Mouse (Mus musculus): ENCODE data around the gene Agpat2.
A peak's percentile ranks its signal among the peaks of the same experiment; 100 is the strongest.

Agpat2 gene

DNA sequence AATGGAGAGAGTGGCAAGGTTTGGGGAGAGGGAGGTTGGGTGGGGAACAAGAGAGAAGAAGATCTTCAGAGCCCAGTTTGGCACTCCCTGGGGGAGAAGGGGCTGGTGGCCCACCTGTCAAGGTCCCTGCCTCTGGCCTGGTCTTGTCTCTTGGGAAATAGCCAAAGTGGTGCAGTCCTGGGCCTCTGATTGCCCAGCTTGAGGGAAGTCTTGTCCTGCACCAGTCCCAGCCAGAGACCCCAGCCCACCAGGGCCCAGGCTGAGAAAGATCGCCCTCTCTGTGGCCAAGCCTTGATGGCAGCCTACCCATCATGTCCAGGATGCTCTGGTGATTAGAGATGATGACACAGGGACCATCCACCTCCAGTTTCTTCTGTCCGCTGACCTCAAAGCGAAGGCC is 7.3 kb downstream of the Agpat2 start:
- DNase-seq (ENCODE audit: low spot score in 2 of 2): no peak

DNA sequence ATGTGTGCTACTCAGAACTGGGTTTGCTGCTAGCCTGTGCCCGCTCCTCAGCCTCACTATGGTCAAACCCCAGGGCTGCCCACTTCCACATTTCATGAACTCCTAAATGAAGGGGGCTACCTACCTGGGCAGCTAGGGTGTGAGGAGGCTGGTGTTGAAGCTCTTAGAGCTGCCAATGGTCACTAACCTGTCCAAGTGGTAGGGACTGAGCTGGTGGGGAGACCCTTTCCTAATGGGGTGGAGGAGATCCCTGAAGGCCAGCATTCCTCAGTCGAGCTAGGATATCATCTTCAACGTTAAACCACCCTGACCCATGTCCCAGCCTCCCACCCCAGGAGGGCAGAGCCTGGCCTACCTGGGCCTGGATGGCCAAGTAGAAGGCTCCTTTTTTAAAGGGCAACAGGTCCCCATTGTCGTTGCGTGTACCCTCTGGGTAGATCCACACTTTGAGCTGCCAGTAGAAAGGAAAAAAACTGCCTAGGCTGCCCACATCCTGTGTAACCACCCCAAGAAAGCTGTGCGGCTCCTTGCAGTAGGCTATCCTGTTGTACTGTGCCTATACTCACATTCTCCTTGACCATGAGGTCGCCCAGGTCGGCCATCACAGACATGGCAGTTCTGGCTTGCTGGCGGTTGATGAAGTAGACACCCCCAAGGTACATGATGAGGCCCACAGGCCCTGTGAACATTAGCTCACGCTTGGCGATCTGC is 8.3 kb downstream of the Agpat2 start:
- DNase-seq (ENCODE audit: low spot score in 2 of 2): no peak

DNA sequence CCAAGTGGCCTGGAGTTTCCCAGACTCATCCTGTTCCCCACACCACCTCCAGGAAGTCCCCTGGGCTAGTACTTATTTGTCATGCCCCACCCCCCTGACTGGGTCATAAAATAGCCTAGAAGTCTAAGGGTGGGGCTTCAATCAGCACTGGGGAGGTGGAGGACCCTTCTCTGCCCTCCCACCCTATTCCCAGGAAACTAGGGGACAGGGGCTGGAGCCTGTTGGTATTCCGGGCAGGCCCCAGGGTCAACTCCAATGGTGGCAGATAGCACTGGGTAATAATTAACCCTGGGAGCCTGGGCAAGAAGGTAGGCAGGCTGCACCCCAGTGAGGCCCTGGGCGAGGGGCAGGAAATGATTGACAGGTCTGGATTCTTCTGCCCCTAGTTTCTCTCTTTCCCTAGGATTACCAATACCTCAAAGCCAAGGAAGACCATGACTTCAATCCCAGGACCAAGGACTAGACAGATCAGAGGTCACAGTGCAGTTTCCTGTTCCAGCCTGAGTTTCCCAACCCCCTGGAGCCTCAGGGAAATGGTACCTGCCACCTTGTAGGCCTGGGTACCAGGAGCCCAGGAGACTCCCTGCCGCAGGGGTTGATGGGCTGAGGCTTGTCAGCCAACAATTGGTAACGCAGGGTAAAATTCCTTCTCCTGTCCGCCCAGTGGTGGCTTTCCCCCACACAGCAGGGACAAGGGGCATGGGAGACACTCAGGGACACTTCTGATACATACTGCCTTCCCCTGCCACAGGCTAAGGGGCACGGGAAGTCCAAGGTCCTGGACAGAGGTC is 9.1 kb downstream of the Agpat2 start:
- DNase-seq (ENCODE audit: low spot score in 2 of 2): no peak

- DNase-seq (ENCODE audit: low spot score in 2 of 2): no peak
Observed at GRCm38 (mm10) chr2:26594461-26594933, 9.7 kb downstream of the Agpat2 start.

- no peak for DNase-seq (ENCODE audit: low spot score in 2 of 2)
Observed at GRCm38 (mm10) chr2:26594022-26594346, 10.2 kb downstream of the Agpat2 start.

DNA sequence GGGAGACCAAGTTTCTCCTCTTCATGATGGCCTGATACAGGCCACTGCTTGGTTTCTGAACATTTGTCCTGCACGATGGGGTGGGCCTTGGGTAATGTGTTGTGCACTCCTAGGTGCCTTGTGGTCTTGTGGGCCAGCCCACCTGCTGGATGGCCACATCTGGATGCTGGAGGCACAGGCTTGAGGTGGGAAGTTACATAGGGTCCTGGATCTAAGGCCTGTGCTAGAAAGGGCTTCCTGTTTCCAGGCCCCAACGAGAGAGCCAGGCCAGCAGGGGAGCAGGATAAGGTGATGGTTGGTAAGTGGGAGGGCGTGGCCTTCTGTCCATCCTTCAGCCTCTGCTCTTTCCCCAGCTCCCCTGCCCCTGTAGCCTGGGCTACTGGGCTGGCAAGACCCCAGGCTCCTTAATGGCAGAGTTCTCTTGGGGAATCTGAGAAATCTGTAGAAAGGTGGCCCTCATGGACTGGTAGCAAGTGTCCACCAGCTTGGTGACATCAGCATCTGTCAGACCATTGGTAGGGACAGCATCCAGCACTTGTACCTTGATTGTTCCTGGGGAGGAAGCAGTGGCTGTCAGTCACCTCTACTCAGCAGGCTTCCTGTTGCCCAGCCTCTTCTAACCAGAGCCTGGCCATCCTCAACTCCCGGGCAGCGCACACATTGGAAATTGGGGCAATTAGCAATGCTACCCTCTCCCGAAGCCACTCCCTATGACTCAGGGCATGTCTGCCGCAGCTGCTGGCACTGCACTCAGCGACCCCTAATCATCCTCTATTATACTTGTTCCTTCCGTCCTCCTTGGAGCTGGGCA is 10.8 kb downstream of the Agpat2 start:
- no peak for DNase-seq (ENCODE audit: low spot score in 2 of 2)

DNA sequence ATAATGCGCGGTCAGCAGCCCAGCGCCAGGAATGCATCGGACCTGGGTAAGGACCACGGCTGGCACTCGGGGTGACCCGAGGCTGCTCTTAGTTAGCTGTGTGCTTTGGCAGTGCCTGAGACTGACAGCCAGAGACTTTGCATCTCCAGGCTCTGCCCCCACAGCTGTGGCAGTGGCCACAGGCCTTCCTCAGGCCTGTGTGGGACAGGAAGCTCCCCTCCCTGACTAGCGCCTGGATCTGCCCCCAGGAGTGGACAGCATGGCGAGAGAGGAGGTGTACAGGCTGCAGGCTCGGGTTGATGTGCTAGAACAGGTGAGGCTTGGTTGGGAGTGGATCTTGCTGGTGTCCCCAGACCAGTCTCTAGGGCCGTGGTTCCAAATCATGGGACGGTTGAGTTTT is 12.8 kb downstream of the Agpat2 start:
- DNase-seq (ENCODE audit: low spot score in 2 of 2): no peak

DNA sequence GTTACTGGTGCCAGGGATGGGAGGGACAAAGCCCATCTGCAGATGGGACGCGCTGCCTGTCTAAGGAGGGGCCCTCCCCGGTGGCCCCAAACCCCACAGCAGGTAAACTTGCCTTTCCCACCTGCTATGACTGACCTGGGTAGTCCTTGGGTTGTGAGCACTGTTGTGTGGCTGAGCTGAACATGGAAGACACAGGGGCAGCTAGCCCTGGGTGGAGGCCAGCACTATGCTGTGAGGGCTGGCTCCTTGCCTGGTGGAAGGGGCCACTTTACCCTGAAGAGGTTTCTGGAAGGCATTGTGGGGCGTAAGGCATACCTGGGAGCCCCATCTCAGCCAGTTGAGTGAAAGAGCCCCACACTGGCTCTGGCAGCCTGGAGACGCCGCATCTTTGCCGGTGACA is 13.3 kb downstream of the Agpat2 start:
- DNase-seq (ENCODE audit: low spot score in 2 of 2): no peak

DNA sequence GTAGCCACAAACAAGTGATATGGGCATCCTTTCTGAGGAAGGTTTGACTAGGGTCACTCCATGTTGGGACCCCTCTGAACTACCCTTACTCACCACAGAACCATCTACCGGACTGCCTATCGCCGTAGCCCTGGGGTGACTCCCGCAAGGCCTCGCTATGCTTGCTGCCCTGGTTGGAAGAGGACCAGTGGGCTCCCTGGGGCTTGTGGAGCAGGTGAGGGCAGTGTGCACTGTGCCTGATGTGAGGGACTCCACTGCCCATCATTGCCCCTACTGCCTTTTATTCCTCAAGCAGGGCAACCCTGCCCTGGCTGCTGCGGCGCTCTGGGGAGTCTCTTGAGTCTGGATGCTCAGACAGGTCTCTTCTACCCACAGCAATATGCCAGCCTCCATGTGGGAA is 13.9 kb downstream of the Agpat2 start:
- no peak for DNase-seq (ENCODE audit: low spot score in 2 of 2)

DNA sequence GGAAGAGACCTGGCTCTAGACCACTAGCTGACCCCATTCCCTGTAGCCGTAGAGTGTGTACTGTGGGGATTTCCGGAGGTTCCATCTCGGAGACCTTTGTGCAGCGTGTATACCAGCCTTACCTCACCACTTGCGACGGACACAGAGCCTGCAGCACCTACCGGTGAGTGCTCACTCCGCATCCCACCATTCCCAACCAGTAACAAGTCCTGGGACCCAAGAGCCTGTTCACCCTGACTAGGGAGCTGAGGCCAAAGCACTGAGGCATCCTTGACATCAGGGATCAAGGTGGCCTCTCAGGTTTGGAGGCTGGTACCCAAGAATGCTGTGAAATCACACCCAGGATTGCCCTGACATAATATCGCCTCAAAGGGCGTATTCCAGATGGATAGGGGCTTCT is 14.9 kb downstream of the Agpat2 start:
- no peak for DNase-seq (ENCODE audit: low spot score in 2 of 2)

GRCm38 (mm10) chr2:26588573-26588972 is 15.6 kb downstream of the Agpat2 start:
- DNase-seq (ENCODE audit: low spot score in 2 of 2): no peak

DNA sequence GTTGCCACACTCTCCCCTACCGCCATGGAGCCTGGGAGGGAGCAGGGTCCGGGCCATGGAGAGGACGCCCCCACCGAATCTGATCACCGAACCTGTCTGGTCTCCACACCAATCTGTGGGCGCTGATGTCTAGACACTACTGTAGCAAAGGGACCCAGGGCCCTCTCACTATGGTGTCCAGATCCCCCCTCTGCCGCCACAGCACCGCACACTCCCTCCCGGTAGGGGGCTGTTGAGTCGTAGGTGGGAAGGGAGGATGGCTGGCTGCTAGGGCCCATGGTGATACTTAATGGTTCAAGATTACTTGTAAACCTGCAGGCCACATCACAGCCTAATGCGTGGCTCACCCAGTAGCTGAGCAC is 17.2 kb downstream of the Agpat2 start:
- DNase-seq (ENCODE audit: low spot score in 2 of 2): no peak

GRCm38 (mm10) chr2:26586294-26587043 is 17.7 kb downstream of the Agpat2 start, which contains the start of gene Gm20532:
Gm20532 (plus strand) TSS chr2:26586639.
- peak; percentile 30 to 49 for DNase-seq (ENCODE audit: low spot score in 2 of 2)

DNA sequence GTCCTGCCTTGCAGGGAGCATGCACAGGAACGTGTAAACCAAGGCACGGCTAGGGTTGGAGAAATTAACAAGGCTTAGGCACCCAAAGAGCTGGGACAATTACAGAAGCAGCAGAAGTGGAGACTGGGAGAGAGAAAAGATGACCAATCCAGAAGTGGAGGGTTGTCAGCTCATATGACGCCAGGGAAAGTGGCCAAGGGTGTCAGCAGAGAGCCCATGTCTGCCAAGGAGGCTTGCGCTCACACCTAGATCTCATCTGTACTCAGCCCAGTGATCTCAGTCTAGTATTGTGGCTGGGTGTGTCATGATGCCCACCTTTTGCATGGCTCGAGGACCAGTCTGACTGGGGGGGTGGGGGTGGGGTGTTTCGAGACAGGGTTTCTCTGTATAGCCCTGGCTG is 18.5 kb downstream of the Agpat2 start:
- no peak for DNase-seq (ENCODE audit: low spot score in 2 of 2)

DNA sequence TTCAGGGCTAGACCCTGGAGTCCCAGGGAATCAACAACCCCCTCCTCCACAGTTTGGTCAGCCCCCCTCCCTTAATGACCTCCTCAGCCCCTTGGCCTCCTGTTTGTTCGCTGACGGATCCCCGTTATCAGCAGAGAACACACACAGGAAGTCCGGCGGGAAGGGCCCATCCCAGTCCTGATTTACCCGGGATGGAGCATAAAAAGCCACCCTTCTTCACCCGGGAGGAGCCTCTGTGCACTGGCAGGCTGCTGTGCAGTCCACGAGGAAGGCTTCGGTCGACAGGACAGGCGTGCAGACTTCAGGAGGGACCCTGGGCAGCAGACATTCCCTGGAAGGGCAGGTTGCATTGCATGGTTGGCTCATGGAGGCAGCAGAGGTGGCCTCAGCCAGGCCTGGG is 20.6 kb downstream of the Agpat2 start:
- DNase-seq (ENCODE audit: low spot score in 2 of 2): no peak

DNA sequence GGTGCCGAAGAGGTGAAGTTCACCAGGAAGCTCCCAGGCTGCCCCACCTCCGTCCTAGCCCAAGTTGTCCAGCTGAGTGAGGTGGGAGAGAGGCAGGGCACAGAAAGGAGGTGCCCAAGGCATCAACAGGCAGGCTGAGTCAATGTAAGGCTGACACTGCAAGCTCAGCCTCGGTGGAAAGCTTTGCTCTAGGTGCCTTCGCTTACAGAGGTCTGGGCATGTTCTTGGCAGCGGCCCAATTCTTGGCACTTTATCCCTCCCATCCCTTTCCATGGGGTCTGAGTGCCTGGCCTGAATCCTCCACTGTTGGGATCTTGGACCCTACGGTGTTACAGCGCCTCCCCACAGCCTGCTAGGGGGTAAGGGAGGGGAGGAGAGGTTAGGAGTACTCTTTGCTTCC is 21.5 kb downstream of the Agpat2 start:
- DNase-seq (ENCODE audit: low spot score in 2 of 2): no peak

DNA sequence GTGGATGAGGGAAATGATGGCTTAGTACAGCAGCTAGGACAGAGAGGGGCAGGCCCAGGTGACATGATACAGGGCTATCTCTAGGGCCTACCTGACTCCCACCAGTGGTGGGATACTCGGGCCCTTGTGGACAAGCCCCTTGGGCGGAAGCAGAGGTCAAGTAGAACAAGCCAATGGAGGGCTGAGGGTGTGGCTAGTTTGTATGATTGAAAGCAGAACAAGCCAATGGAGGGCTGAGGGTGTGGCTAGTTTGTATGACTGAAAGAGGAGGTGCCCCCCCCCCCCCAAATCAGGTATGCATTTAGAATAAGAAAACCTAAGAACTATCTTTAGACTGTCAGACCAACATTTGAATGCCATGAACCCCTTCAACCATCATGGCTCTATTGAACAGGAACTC is 22.0 kb downstream of the Agpat2 start:
- DNase-seq (ENCODE audit: low spot score in 2 of 2): no peak

GRCm38 (mm10) chr2:26580751-26581150 is 23.5 kb downstream of the Agpat2 start:
- DNase-seq (ENCODE audit: low spot score in 2 of 2): no peak

- no peak for DNase-seq (ENCODE audit: low spot score in 2 of 2)
Observed at GRCm38 (mm10) chr2:26579714-26580113, 24.5 kb downstream of the Agpat2 start, which contains the start of gene Egfl7. Egfl7 (plus strand) TSS chr2:26580014.

DNA sequence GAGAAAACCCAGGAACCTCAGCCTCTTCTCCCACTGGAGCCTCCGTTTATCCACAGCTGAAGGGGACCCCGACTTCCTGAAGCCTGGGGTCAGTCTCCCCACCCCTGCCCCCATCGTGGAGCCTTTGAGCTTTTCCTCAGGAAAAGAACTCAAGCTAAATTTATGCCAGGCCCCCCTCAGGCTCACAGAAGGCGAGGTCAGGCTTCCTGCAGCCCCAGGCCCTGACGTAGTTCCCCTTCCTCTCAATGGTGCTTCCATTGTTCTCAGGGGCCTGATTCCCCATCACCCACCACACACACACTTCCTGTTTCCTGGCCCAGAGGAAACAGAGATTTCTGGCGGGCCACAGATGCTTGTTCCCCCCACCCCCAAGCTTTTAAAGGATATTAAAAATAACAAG is 25.8 kb downstream of the Agpat2 start:
- no peak for DNase-seq (ENCODE audit: low spot score in 2 of 2)

DNA sequence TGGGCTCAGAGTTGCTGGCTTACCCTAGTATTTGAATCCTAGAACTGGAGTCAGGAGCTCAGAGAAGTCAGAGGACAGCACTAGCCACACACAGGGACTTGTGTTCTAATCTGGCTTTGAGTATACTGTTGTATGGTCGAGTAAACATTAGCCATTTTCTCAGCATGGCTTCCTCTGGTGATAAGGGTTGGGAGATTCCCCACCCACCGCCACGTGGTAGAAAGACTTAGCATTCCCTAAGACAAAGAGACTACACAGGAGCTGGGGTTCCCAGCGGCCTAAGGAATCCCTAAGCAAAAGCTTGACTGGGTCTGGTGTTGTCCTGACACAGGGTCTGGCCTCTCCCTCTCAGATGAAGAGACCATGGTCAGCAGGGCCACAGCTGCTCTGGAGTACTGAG is 27.8 kb downstream of the Agpat2 start:
- no peak for DNase-seq (ENCODE audit: low spot score in 2 of 2)

DNA sequence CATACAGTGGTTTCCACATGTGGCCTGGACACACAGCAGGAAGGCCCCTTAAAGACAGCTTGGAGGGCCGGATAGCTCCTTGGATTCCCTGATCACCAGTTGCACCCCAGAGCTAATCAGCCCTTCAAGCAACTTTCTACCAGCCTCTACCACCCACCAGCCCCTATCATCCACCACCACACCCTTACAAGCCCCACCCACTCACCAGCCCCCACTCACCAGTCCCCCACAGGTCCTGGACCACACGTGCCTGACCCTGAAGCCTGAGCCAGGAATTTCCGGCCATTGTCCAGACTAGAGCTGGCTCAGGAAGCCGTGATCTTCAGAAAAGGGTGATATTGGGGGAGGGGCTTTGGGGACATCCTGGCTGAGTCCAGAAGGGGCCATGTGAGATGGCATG is 28.4 kb downstream of the Agpat2 start:
- no peak for DNase-seq (ENCODE audit: low spot score in 2 of 2)
